Mouse (Mus musculus) spleen, postnatal 0 days (tissue): ENCODE results near the gene Sf3a3. TPM values are rescaled to one million over a fixed set of nuclear protein-coding genes. Genes with fewer than 3 reads are reported as not detected.

Source experiments
- microRNA counts: library from miRNA; unstranded; fragments of <30 nt; microRNA quantifications from one replicate; lab custom pipeline; 2015
- polyA plus RNA-seq: library from polyadenylated mRNA; unstranded; fragments of >200 nt; fragmentation: Nextera tagmentation; extraction: Ambion mirVana; gene quantifications from 2 replicates; pipeline ENCODE4 v1.2.1, GENCODE M21; 2015

The Sf3a3 gene
- polyA plus RNA-seq: 90.8 and 92.4 TPM in 2 replicates

DNA sequence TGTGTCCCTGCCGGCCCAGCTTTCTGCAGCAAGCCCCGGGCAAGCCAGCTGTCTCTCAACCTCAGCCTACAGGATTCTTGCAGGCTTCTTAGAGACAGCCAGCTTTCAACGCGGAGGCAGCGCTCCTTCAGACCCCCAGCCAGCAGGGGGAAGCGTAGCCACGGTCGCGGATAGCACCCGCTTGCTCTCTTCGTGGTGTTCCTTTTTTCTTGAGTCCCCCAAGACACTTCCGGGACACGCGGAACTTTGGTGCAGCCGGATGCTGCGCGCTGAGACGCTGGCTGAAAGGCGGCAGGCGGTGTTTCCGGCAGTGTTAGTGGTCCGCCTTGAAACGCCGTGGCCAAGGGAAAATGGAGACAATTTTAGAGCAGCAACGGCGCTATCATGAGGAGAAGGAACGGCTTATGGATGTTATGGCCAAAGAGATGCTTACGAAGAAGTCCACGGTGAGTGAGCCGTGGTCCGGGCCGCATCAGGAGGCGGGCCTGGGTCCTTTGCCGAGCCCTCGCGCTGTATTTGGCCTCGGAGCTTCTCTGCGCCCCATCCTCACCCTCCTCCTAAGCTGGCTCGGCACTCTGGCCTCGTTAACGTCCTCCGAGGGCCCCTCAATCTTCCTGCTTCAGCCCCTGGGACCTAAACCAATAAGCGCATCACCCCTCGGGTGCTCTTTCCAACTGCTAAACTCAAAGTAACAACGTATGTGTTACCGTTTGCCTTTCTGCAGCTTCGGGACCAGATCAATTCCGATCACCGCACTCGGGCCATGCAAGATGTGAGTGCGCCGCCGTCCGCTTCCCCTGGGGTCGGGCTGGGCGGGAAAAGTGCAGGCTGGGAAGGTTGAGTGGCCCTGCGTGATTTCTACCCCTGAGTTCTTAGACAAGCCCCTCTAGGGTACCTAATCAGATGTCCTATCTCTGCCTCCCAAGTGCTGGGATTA is at the start of gene Sf3a3:
Gene Sf3a3, plus strand, starts transcription at position 232 of the 937 bp plus-strand sequence.

GRCm38 (mm10) chr4:124693135-124693894 is 21.3 kb upstream of the Sf3a3 start, which contains the start of gene Utp11:
Gene Utp11 (minus strand): TSS chr4:124693600.

GRCm38 (mm10) chr4:124700248-124700971 is 14.2 kb upstream of the Sf3a3 start, which contains the start of gene Fhl3:
Gene Fhl3 (plus strand): TSS chr4:124700701.

GRCm38 (mm10) chr4:124741376-124742343 is 27.1 kb downstream of the Sf3a3 start, which contains the start of gene Inpp5b:
Gene Inpp5b (plus strand): TSS chr4:124741850.

MicroRNAs encoded within 50 kb of the gene (microRNA counts, 519-probe panel; counts per million panel counts)
- microRNA mmu-miR-697 (lab: Ali Mortazavi, UCI) (88.3 counts per million), microRNA mmu-miR-698 (lab: Ali Mortazavi, UCI) (88.3 counts per million)

Other genes with a start within 250 kb of the Sf3a3 start
- gene 3100002H09Rik, start 104.0 kb upstream of the Sf3a3 start, polyA plus RNA-seq: not detected in 2 replicates
- 0.05 and 0.06 TPM in 2 replicates for gene Pou3f1, start 58.0 kb upstream of the Sf3a3 start, polyA plus RNA-seq
- 36.1 and 36.7 TPM in 2 replicates for gene Utp11, start 21.2 kb upstream of the Sf3a3 start, polyA plus RNA-seq
- 5.1 and 5.9 TPM in 2 replicates for gene Fhl3, start 14.1 kb upstream of the Sf3a3 start, polyA plus RNA-seq
- 36.4 and 38.7 TPM in 2 replicates for gene Inpp5b, start 27.1 kb downstream of the Sf3a3 start, polyA plus RNA-seq
- gene Mtf1, start 87.3 kb downstream of the Sf3a3 start, polyA plus RNA-seq: 16.7 and 17.6 TPM in 2 replicates
- 23.3 and 24.0 TPM in 2 replicates for gene Yrdc, start 135.9 kb downstream of the Sf3a3 start, polyA plus RNA-seq
- gene 1110065P20Rik, start 136.4 kb downstream of the Sf3a3 start, polyA plus RNA-seq: 26.3 and 30.8 TPM in 2 replicates
- gene Maneal, start 147.4 kb downstream of the Sf3a3 start, polyA plus RNA-seq: 0.04 and 0.15 TPM in 2 replicates
- gene Epha10, start 166.1 kb downstream of the Sf3a3 start, polyA plus RNA-seq: not detected in 2 replicates
- 6.2 and 6.9 TPM in 2 replicates for gene 9930104L06Rik, start 222.3 kb downstream of the Sf3a3 start, polyA plus RNA-seq
- 126 and 150 TPM in 2 replicates for gene Cdca8, start 224.5 kb downstream of the Sf3a3 start, polyA plus RNA-seq